Mouse (Mus musculus) embryo, embryonic 10.5 days (tissue): ENCODE results near the gene Dync1i1.
"Not testable (repeated sequence)": the region's sequence is repeated elsewhere in the genome, so short reads cannot be mapped to it uniquely, and the experiment has no call there.

Source experiments
- DNase-seq: peaks from one replicate; pipeline ENCODE4 v3.0.0-alpha.2; 2015; ENCODE audit warnings: low spot score

Gene Dync1i1

DNA sequence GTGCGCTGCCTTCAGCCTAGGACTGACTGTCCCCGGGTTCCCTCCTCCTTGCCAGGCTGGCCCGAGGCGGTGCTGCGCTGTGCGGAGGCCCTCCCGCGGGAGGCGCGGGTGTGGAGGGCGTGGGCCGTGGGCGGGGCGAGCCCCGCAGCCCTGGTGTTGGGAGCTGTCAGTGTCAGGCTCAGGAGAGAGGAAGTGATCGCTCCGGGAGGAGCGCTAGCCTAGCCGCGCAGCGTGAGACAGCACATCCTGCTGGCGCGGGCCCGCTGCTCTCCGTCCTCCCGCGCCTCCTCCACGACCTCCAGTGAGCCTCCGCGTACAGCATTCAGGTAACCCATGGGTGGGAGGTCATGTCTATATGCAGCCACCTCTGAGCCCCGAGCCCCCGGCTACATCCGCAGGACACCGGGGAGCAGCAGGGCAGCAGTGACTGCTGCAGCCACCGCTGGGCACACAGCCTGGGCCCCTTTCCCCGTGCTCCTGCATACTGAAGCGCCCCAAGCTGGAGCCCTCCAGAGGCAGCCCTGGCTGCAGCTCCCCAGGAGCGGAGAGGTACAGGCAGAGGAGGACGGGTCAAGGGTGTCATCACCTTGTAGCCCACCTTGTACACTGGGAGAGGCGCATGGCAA, at the start of gene Dync1i1:
TSS of gene Dync1i1 (plus strand) at position 29 of the 626 bp plus-strand sequence.
- peak; percentile 60 for DNase-seq

DNA sequence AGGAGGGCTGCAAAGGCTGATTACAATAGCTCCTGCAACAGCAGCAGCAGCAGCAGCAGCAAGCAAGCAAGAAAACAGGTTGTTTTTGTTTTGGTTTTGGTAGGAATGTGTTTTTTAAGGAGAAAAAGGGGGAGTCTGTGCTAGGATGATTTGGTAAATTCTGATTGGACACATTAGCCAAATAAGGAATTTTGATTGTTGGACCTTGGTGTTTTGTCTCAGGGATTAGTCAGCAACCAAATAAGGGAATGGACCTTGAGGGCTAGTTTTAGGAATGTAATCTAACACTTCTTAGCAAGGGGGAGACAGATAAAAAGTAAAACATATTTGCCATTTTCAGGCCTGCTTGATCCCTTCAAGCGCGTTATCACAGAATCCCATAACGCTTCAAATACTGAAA, 45.7 kb upstream of the Dync1i1 start:
- DNase-seq, result no peak

DNA sequence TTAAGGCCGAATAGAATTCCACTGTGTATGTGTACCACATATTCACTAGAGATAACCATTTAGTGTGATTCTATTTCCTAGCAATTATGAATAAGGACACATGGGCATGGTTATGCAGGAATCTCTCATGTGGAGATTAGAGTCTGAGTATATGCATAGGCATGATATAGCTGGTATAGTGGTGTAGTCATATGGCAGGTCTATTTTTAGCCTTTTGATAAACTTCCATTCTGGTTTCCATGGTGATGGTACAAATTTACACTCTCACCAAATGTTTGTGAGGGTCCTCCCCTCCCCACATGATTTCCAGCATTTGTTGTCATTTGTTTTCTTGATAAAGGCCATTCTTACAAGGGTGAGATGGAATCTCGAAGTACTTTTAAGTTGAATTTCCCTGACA, 23.6 kb upstream of the Dync1i1 start:
- no peak for DNase-seq

DNA sequence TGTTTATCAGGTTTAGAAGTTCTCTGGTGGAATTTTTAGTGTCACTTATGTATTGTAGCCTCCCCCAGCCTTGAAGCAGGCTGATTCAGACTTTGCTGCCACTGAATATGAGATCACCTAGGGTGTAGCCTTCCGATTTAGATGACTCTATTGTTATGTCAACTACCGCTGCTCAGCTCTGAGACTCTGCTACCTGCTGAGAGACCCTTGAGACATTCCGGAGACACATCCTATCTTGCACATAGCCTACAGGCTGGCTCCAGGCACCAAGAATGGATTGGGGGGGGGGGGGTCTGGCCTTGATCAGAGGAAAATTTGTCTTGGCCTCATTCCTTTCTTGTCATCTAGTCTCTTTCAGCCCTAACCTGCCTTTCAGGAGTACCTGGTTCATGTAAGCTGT, 17.5 kb upstream of the Dync1i1 start:
- DNase-seq, result not testable (repeated sequence)

DNA sequence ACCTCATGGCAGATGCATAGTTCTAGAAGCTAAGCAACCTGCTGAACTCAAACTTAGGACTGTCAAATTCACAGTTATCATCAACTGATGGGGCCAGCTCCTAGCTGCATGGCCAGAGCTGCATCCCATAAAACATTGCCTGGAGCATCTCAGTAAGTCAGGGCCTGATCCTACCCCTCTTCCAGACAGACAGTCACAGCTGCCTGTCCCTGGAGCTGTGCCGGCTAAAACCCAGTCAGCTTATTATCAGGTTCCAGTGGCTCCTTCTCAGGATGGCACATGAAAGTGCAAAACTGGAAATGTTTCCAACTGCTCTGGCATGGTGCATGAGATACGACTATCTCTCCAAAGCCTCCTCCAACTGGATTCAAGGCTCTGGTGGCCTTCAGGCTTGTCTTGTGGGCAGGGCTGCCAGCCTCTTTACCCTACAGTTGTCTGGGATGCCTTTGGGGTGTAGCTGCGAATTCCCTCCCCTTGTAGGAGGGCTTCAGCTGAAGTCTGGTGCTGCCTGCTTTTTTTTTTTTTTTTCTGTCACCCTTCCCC, 15.3 kb upstream of the Dync1i1 start:
- no peak for DNase-seq

GRCm38 (mm10) chr6:5712620-5713019, 12.8 kb upstream of the Dync1i1 start:
- no peak for DNase-seq

DNA sequence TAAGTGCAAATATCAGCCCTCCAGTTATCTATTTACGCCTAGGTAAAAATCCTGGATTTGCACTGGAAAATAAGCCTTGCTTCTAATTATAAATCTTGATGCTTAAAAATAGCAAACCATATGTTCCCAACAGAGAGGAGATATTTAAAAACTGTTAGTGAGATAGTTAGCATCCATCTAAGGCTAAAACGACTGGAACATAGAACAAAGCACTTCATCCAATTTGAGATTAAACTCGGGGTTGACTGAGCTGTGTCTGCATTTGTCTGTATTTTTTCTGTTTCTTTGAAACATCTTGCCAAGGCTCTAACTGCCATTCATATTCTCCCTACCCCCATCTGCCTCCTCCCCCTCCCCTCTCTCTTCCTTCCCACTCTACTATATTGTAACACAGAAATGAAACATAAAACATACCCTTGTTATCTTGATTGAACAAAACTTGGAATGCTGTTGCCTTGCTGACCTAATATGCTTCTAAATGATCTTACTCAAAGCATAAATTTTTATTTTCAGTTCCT, 10.3 kb upstream of the Dync1i1 start:
- no peak for DNase-seq

DNA sequence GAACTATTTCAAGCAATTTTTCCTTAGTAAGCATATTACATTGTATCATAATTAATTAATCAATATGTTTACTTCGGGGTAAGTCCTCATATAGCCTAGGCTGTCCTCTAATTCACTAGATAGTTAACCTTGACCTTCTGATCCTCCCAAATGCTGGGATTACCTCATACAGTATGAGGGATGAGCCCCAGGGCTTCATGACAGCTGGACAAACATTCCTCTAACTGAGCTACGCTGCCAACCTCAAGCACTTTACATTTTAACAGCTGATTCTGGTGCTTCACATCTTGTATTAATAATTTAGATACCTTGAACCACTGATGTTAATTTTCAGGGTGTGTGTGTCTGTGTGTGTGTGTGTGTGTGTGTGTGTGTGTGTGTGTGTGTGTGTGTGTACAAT, 6.5 kb upstream of the Dync1i1 start:
- DNase-seq, result no peak

DNA sequence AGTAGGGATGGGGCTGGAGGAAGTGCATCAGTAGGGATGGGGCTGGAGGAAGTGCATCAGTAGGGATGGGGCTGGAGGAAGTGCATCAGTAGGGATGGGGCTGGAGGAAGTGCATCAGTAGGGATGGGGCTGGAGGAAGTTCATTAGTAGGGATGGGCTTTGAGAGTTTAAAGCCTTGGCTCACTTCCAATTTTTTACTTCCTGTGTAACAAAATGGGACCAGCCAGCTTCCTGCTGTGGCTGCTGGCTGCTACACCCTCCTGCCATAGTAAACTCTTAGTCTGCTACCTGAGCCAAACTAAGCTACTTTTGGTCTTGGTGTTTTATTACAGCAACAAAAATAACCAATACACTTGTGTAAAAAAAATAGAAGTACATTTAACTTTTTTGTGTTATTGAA, 4.7 kb upstream of the Dync1i1 start:
- DNase-seq, result not testable (repeated sequence)

DNA sequence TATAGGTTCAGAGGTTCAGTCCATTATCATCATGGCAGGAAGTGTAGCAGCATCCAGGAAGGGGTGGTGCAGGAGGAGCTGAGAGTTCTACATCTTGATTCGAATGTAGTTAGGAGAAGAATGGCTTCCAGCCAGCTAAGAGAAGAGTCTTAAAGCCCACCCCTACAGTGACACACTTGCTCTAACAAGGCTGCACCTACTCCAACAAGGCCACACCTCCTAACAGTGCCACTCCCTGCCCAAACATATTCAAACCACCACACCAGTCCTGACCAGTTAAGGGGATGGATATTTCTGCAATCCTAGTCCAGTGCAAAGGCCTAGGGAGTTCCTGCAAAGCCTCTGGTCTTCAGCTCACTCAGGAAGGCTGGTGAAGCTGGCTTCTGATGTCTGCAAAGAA, 1.5 kb upstream of the Dync1i1 start:
- no peak for DNase-seq

DNA sequence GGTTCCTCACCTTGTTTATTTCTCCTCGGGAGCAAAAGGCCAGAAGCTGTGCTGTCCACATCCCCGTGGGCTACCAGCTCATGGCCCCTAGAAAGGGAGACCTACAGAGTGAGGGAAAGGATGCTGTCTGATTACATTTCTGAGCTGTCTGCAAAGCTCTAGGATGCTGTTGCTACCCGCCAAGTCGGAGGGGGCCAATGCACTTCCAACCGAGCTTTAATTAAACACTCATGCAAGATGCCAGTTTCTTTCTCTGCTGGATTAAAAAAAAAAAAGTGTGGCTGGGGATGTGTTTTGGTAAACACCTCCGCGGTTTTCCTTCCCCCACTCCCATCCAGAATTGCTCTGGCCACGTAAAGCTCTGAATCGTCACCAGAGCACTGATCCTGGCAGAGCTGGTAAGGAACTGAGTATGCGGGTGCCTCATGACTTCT, 815 bp downstream of the Dync1i1 start:
- peak; percentile 14 for DNase-seq

DNA sequence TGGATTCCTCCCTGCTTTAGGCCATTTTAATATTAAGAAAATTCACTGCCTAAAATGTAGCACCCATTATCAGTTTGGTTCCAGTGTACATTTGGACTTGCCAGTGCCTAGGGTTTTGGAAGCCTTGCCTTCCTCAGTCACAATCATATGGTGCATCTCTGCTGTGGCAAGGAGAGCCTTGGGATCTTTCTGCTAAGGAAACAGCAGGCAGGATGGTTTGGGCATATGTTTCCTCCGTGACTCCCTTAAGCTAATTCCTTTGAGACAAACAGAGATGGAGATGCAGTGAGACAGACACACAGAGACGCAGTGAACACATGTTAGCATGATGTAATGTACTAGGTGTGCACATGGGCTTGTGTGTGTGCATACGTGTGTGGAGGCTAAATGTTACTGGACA, 7.8 kb downstream of the Dync1i1 start:
- DNase-seq, result no peak

DNA sequence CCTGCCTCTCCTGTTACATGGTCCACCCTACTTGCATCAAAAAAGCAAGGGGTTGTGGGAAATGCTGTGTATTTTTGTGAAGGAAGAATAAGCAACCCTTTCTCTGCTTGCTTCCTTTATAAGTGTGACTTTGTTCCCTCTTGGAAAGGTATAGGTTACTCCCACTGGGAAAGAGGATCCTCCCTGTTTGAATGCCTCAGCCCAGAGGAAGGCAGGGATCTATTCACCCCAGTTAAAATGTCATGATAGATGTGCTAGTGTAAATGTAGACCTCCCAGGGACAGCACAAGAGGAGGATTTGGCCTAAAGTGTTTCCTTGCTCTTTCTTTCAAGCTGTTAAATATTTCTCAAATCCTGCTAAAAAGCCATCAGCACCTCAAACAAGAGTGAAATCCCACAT, 9.0 kb downstream of the Dync1i1 start:
- DNase-seq, result no peak

DNA sequence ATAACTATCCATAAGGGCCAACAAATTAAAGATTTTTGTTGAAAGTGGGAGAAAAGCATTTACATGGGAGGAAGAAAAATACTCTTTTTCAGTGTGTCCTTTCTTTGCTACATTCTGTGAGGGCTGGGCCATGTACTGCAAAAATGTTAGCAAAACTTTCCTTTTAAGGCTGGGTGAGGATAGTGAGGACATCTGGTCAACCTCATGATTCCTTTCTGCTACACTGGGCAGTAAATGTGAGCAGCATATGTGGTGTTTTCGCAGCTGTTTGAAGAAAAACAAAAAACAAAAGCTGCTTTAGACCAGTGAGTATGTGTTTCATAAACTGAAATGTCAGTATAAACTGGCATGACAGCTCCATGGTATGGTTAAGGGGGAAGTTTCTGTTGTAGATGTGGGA, 9.4 kb downstream of the Dync1i1 start:
- no peak for DNase-seq

GRCm38 (mm10) chr6:5739711-5740110, 14.3 kb downstream of the Dync1i1 start:
- no peak for DNase-seq

GRCm38 (mm10) chr6:5741395-5742032, 16.1 kb downstream of the Dync1i1 start:
- no peak for DNase-seq

- DNase-seq, result no peak
Measured at GRCm38 (mm10) chr6:5750079-5750711, 24.8 kb downstream of the Dync1i1 start.

- no peak for DNase-seq
Measured at GRCm38 (mm10) chr6:5752128-5752527, 26.7 kb downstream of the Dync1i1 start.

GRCm38 (mm10) chr6:5752617-5753016, 27.2 kb downstream of the Dync1i1 start:
- no peak for DNase-seq

- peak; percentile 71 for DNase-seq
Measured at GRCm38 (mm10) chr6:5756509-5757130, 31.2 kb downstream of the Dync1i1 start.

DNA sequence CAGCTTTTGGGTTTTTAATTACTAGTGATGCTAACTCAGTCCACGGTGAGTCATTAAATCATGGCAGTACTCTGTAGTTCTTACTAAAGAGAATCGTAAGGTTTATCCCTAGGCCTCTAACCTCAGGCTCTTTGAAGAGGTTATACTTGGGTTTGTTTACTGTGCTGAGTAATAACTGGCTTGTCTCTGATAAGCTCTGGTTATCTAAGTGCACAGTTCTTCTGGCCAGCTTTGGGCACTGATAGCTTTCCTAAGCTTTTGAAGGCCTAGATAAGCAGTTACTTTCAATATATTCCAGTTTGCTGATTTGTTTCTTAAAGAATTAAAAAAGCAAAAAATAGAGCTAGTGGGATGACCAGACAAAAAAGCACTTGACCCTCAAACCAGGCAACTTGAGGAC, 37.5 kb downstream of the Dync1i1 start:
- DNase-seq, result no peak

- DNase-seq, result no peak
Measured at GRCm38 (mm10) chr6:5768576-5768975, 43.1 kb downstream of the Dync1i1 start.

- no peak for DNase-seq
Measured at GRCm38 (mm10) chr6:5770283-5770682, 44.8 kb downstream of the Dync1i1 start.
